Mouse (Mus musculus): Measurements from ENCODE around the gene Ephx4.
"Not testable (repeated sequence)": the region's sequence is repeated elsewhere in the genome, so short reads cannot be mapped to it uniquely, and the experiment has no call there.

Ephx4 gene

DNA sequence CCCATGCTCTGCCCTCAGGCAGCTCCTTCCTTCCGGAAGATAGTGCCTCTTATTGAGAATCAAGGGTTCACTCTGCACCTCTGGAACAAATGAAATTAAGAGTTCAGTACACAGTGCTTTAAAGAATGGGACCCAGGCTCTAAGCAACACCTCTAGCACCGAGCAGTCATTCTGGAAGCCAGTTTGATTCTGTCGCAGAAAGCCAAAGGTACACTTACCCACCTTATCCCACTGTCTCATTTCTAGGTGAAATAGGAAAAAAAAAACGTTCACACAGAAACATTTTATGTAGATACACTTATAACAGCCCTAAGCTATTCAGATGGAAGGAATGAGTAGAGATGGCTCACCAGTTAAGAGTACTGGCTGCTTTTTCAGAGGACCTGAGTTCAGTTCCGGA, at the start of gene Ephx4:
Ephx4 (plus strand) TSS at position 301 of the 400 bp plus-strand sequence.
- no peak for DNase-seq (ENCODE audit: low spot score in 2 of 2)

GRCm38 (mm10) chr5:107353981-107354380, 48.6 kb upstream of the Ephx4 start:
- DNase-seq (ENCODE audit: low spot score in 2 of 2): no peak

GRCm38 (mm10) chr5:107355801-107356200, 46.7 kb upstream of the Ephx4 start:
- DNase-seq (ENCODE audit: low spot score in 2 of 2): peak in 1 of 2 experiments; percentile 25

- no peak for DNase-seq (ENCODE audit: low spot score in 2 of 2)
Measured at GRCm38 (mm10) chr5:107357723-107358122, 44.8 kb upstream of the Ephx4 start.

DNA sequence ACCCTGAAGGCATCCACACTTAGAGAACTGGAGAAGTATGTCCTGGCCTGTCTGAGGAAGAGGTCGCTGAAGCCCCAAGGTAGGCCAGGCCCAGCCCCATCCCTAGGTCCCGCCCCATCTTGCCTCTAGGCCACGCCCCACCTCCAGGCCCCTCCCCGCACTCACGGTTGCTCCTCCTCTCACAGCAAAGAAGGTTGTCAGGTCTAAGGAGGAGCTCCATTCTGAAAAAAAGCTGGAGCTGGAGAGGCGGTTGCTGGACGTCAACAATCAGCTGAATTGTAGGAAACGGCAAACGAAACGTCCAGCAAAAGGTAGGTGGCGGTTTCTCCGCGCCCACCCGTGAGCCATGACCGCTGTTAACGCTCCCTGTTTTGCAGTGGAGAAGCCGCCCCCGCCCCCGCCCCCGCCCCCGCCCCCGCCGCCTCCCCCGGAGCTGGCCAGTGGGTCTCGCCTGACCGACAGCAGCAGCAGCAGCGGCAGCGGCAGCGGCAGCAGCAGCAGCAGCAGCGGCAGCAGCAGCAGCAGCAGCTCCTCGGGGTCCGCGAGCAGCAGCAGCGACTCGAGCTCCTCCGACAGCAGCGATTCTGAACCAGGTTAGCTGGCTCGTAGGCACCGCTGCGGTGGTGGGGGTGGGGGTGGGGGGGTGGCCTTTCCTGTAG, 43.0 kb upstream of the Ephx4 start:
- peak; percentile 59 to 90 for DNase-seq (ENCODE audit: low spot score in 2 of 2)

DNA sequence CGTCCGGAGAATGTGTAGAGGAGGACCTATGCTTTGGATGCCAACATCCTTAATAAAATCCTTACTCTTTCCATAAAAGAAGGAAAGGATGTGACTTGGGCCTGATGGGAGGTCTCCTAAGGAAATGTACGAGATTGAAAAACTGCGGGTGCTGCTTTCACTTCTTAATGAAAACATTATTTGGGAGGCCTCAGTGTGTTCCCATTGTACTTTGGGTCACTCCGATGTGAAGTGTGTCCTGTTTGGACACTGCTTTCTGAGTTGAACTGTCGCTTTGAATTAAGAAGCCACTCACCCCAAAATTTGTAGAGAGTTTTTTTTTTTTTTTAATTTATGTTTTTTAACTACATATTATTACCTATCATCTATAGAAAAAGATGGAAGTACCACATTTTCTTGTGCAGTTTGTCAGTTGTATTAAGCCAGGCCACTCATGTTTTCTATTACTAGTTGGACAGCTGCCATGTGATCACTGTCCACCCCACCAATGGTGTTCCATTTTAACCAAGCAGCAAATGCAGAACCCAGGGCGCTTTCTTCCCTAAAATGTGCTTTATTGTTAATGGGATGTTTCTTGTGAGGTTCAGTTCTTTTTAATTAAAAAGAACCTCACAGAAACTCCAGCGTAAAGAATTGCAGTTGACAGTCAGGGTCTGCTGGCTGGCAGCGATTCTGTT, 42.3 kb upstream of the Ephx4 start:
- DNase-seq (ENCODE audit: low spot score in 2 of 2): peak in 1 of 2 experiments; percentile 10

DNA sequence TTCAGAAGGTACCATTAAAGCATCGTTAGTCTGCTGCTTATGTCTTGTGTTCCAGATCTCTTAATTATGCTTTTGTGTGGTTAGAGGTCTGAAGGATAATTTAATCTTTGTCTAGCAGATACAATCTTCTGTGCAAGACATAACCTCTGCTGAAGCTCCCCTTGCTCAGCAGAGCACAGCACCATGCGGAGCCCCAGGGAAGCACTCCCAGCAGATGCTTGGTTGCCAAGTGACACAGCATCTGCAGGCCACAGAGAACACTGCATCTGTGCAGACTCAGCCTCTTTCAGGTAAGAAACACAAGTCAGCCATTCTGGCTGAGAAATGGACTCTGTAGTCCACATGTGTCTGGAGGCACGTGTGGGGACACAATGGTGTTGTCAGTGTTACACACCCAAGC, 32.5 kb upstream of the Ephx4 start:
- DNase-seq (ENCODE audit: low spot score in 2 of 2): no peak

DNA sequence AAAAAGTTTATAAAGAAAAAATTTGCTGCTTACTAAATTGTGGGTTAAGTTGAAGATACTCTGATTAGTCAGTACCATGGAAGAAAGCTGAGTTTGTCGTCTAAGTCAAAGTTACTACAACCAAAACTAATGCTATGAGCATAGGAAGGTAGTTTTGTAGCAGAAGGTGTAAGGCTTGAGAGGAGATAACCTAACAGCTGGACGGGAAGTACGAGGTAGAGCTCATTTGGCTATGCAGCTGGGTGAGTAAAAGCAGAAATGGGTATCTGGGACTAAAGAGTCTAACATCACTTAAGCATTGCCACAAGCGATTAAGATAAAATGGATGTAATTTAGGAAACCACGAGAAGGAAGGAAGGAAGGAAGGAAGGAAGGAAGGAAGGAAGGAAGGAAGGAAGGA, 31.2 kb upstream of the Ephx4 start:
- DNase-seq (ENCODE audit: low spot score in 2 of 2): no peak

- DNase-seq (ENCODE audit: low spot score in 2 of 2): no peak
Measured at GRCm38 (mm10) chr5:107373256-107373655, 29.3 kb upstream of the Ephx4 start.

GRCm38 (mm10) chr5:107386448-107386847, 16.1 kb upstream of the Ephx4 start:
- not testable (repeated sequence) for DNase-seq (ENCODE audit: low spot score in 2 of 2)

GRCm38 (mm10) chr5:107387788-107388187, 14.7 kb upstream of the Ephx4 start:
- DNase-seq (ENCODE audit: low spot score in 2 of 2): no peak

DNA sequence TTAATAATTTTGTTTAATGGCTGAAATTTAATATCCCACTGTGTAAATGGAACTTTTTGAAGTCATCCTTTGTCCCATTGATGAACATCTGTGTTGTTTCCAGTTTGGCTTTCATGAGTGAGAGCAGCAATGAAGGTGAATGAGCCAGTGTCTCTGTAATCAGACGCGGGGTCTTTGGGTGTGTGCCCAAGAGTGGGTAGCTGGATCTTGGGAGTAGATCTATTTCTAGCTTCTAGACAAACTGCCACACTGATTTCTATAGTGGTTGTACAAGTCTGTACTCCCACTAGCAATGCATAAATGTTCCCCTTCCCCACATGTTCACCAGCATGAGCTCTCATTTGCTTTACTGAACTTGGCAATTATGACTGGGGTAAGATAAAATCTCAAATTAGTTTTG, 13.2 kb upstream of the Ephx4 start:
- no peak for DNase-seq (ENCODE audit: low spot score in 2 of 2)

- no peak for DNase-seq (ENCODE audit: low spot score in 2 of 2)
Measured at GRCm38 (mm10) chr5:107394437-107394836, 8.1 kb upstream of the Ephx4 start.

DNA sequence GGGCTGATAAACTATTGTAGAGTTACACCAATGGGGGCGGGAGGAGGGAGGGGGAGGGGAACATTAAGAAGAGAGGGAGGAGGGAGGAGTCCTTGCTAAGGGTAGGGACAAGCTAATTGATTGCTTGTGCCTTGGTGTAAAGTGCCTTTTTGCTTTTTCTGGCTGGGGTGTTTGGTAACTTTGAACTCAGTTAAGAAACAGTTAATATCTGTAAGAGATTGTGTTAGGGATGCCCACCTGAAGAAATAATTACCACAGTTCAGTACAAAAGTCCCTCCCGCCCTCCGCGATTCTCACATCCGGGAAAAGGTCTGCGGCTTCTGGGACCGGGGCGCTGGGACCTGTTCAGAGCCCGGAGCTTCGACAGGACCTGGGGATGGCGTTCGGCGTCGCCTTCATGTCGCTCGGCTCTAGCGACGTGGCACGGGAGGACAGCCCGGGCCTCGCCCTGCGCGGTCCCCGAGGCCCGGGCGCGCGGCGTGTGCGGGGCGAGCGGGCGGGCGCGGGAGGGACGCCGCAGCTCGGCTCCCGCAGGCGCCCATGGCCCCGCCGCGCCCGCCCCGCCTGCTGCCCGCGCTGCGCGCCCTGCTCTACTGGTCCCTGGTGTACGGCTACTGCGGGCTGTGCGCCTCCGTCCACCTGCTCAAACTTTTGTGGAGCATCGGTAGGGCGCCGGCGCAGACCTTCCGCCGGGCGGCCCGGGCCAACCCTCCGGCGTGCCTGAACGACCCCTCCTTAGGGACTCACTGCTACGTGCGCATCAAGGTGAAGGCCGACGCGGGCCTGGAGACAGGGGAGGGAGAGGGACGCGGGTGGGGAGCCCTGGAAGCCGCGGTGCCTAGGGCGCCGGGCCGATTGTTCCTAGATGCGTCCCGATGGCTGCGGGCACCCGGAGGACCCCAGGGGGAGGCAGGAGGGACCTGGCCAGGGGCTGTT, 743 bp downstream of the Ephx4 start:
- DNase-seq (ENCODE audit: low spot score in 2 of 2): peak in 1 of 2 experiments; percentile 34

DNA sequence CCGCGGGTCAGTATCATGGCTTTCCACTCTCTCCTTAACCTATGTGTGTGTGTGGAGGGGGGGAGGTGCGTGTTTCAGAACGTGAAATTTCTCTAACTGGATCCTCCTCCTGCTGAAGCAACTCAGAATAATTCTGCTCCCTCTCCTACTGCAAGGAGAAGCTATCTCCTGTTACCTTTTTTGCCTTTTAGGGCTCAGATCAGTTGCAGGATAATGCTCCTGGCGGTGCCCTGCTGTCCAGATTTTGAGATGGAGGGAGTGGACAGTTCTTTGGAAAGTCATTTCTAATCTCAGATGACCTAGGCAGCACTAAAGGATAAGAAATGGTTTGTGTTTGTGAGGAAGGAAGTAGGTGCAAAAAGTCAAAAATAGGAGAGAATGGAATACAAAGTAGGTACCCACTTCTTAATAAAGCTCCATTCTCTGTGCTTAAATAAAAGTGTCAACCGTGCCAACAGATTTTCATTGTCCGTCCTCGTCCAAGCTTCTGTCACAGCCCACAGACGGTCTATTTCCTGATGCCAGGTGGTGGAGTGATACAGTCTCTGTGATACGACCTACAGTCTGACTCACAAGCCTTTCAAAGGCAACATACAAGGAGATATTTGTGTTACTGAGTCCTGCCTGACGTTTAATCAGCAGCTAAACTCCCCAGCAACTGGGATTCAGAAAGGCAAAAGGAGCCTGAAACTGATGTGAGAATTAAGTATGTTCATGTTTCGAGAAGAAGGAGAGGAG, 1.6 kb downstream of the Ephx4 start:
- DNase-seq (ENCODE audit: low spot score in 2 of 2): peak; percentile 57 to 84

GRCm38 (mm10) chr5:107405361-107405760, 2.8 kb downstream of the Ephx4 start:
- DNase-seq (ENCODE audit: low spot score in 2 of 2): peak; percentile 82 to 87

GRCm38 (mm10) chr5:107410305-107410704, 7.8 kb downstream of the Ephx4 start:
- DNase-seq (ENCODE audit: low spot score in 2 of 2): no peak

- DNase-seq (ENCODE audit: low spot score in 2 of 2): peak in 1 of 2 experiments; percentile 43
Measured at GRCm38 (mm10) chr5:107411326-107411725, 8.8 kb downstream of the Ephx4 start.

- no peak for DNase-seq (ENCODE audit: low spot score in 2 of 2)
Measured at GRCm38 (mm10) chr5:107412285-107412684, 9.7 kb downstream of the Ephx4 start.

DNA sequence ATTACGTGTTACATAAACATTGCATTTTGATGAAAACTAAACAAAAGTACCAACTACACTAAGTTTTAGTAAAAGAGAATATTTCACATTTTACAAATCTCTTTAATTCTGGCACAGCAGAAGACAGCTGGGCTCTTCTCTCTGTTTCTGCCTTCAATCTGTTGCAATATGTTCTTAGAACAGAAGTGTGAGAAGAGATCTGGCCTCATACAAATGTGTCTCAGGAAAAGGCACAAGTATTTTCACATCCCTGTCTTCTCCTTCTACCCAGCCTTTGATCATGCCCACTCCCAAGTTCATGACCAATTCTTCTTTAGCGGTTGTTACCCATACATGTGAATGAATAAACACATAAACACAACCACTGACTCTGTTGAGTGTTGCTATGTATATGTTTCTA, 12.6 kb downstream of the Ephx4 start:
- DNase-seq (ENCODE audit: low spot score in 2 of 2): peak in 1 of 2 experiments; percentile 61

- no peak for DNase-seq (ENCODE audit: low spot score in 2 of 2)
Measured at GRCm38 (mm10) chr5:107421676-107422075, 19.1 kb downstream of the Ephx4 start.

GRCm38 (mm10) chr5:107431249-107431648, 28.7 kb downstream of the Ephx4 start, which contains the start of gene Lpcat2b:
Gene Lpcat2b, plus strand, starts transcription at chr5:107431549.
- DNase-seq (ENCODE audit: low spot score in 2 of 2): no peak

Measured in left cerebral cortex, adult 9 months (tissue).